Mouse (Mus musculus): ENCODE measurements at regions not wholly inside any gene's neighbourhood (a gene's known extent, or its start where the extent isn't known, plus 50 kb on each side); places are given as distances from the start of the nearest gene placed in this dataset.

GRCm38 (mm10) chr4:89405624-89406167, 94.9 kb upstream of the Cdkn2b start:
- TF ChIP-seq CTCF (IDR thresholded peaks at IDR 0.05; ENCODE audit: low read depth) = no peak
- no peak for TF ChIP-seq EP300 (IDR thresholded peaks at IDR 0.05; ENCODE audit: low read depth)
- H3K27ac ChIP-seq (ENCODE audit: low read depth) = no peak overlapping the region
- H3K4me2 ChIP-seq (ENCODE audit: low read depth, low read length) = no peak overlapping the region
- H3K27me3 ChIP-seq (ENCODE audit: control insufficient read depth, insufficient read depth, low read length) = no peaks in the 10 kb centered on the region
- DNase-seq (ENCODE audit: low spot score) (no peak), ATAC-seq (ENCODE audit: insufficient read depth, low read depth) (no peak)
- no peaks in the 10 kb centered on the region for H3K36me3 ChIP-seq (replicated peaks; ENCODE audit: control insufficient read depth, insufficient read depth, low read length)
- no peaks in the 10 kb centered on the region for H3K9me3 ChIP-seq (replicated peaks; ENCODE audit: control insufficient read depth, low read length)
- H3K4me3 ChIP-seq (ENCODE audit: low read depth, low read length) = no peak overlapping the region
- H3K4me1 ChIP-seq (ENCODE audit: control insufficient read depth, insufficient read depth) = no peaks in the 10 kb centered on the region
- H3K9ac ChIP-seq (replicated peaks; ENCODE audit: low read depth, low read length) = no peak overlapping the region
- whole genome bisulfite sequencing = 61% methylated on average over 2 of the region's 2 CpGs

GRCm38 (mm10) chr4:89403151-89403550, 92.3 kb upstream of the Cdkn2b start:
- Histone ChIP-seq H3K9me3 (replicated peaks; ENCODE audit: control insufficient read depth, low read length) (no peaks in the 10 kb centered on the region), H3K27me3 (ENCODE audit: control insufficient read depth, insufficient read depth, low read length) (no peaks in the 10 kb centered on the region), H3K9ac (replicated peaks; ENCODE audit: low read depth, low read length) (no peak overlapping the region), H3K36me3 (replicated peaks; ENCODE audit: control insufficient read depth, insufficient read depth, low read length) (no peaks in the 10 kb centered on the region), H3K27ac (ENCODE audit: low read depth) (no peak overlapping the region), H3K4me2 (ENCODE audit: low read depth, low read length) (no peak overlapping the region), H3K4me1 (ENCODE audit: control insufficient read depth, insufficient read depth) (no peaks in the 10 kb centered on the region), H3K4me3 (ENCODE audit: low read depth, low read length) (no peak overlapping the region)
- ATAC-seq (ENCODE audit: insufficient read depth, low read depth) (no peak), DNase-seq (ENCODE audit: low spot score) (no peak)
- 55% methylated on average over 1 of the region's 1 CpGs for WGBS
- TF ChIP-seq CTCF (IDR thresholded peaks at IDR 0.05; ENCODE audit: low read depth) (no peak), EP300 (IDR thresholded peaks at IDR 0.05; ENCODE audit: low read depth) (no peak)

GRCm38 (mm10) chr4:89402324-89402723, 91.5 kb upstream of the Cdkn2b start:
- H3K27ac ChIP-seq (ENCODE audit: low read depth) = no peak overlapping the region
- no peaks in the 10 kb centered on the region for H3K27me3 ChIP-seq (ENCODE audit: control insufficient read depth, insufficient read depth, low read length)
- no peaks in the 10 kb centered on the region for H3K4me1 ChIP-seq (ENCODE audit: control insufficient read depth, insufficient read depth)
- DNase-seq (ENCODE audit: low spot score) (no peak), ATAC-seq (ENCODE audit: insufficient read depth, low read depth) (no peak)
- H3K4me3 ChIP-seq (ENCODE audit: low read depth, low read length) = no peak overlapping the region
- no peak overlapping the region for H3K9ac ChIP-seq (replicated peaks; ENCODE audit: low read depth, low read length)
- TF ChIP-seq EP300 (IDR thresholded peaks at IDR 0.05; ENCODE audit: low read depth) = no peak
- no peak for TF ChIP-seq CTCF (IDR thresholded peaks at IDR 0.05; ENCODE audit: low read depth)
- 69% methylated on average over 5 of the region's 5 CpGs for WGBS
- H3K9me3 ChIP-seq (replicated peaks; ENCODE audit: control insufficient read depth, low read length) = no peaks in the 10 kb centered on the region
- no peaks in the 10 kb centered on the region for H3K36me3 ChIP-seq (replicated peaks; ENCODE audit: control insufficient read depth, insufficient read depth, low read length)
- no peak overlapping the region for H3K4me2 ChIP-seq (ENCODE audit: low read depth, low read length)

- DNase-seq (ENCODE audit: low spot score) (no peak), ATAC-seq (ENCODE audit: insufficient read depth, low read depth) (no peak)
- Histone ChIP-seq H3K4me2 (ENCODE audit: low read depth, low read length) (no peak overlapping the region), H3K36me3 (replicated peaks; ENCODE audit: control insufficient read depth, insufficient read depth, low read length) (no peaks in the 10 kb centered on the region), H3K27me3 (ENCODE audit: control insufficient read depth, insufficient read depth, low read length) (no peaks in the 10 kb centered on the region), H3K4me1 (ENCODE audit: control insufficient read depth, insufficient read depth) (no peaks in the 10 kb centered on the region), H3K9ac (replicated peaks; ENCODE audit: low read depth, low read length) (no peak overlapping the region), H3K27ac (ENCODE audit: low read depth) (no peak overlapping the region), H3K4me3 (ENCODE audit: low read depth, low read length) (no peak overlapping the region), H3K9me3 (replicated peaks; ENCODE audit: control insufficient read depth, low read length) (no peaks in the 10 kb centered on the region)
- TF ChIP-seq EP300 (IDR thresholded peaks at IDR 0.05; ENCODE audit: low read depth) = no peak
- TF ChIP-seq CTCF (IDR thresholded peaks at IDR 0.05; ENCODE audit: low read depth) = no peak
- 68% methylated on average over 2 of the region's 2 CpGs for WGBS
Observed at GRCm38 (mm10) chr4:89401696-89402095, 90.9 kb upstream of the Cdkn2b start.

GRCm38 (mm10) chr4:89400342-89400741, 89.5 kb upstream of the Cdkn2b start:
- Histone ChIP-seq H3K4me1 (ENCODE audit: control insufficient read depth, insufficient read depth) (no peaks in the 10 kb centered on the region), H3K4me3 (ENCODE audit: low read depth, low read length) (no peak overlapping the region), H3K27me3 (ENCODE audit: control insufficient read depth, insufficient read depth, low read length) (no peaks in the 10 kb centered on the region), H3K9me3 (replicated peaks; ENCODE audit: control insufficient read depth, low read length) (no peaks in the 10 kb centered on the region), H3K27ac (ENCODE audit: low read depth) (no peak overlapping the region), H3K36me3 (replicated peaks; ENCODE audit: control insufficient read depth, insufficient read depth, low read length) (no peaks in the 10 kb centered on the region), H3K4me2 (ENCODE audit: low read depth, low read length) (no peak overlapping the region), H3K9ac (replicated peaks; ENCODE audit: low read depth, low read length) (no peak overlapping the region)
- no peak for ATAC-seq (ENCODE audit: insufficient read depth, low read depth)
- no peak for DNase-seq (ENCODE audit: low spot score)
- WGBS = 70% methylated on average over 3 of the region's 3 CpGs
- TF ChIP-seq EP300 (IDR thresholded peaks at IDR 0.05; ENCODE audit: low read depth) (no peak), CTCF (IDR thresholded peaks at IDR 0.05; ENCODE audit: low read depth) (no peak)

- H3K27me3 ChIP-seq (ENCODE audit: control insufficient read depth, insufficient read depth, low read length) = no peaks in the 10 kb centered on the region
- no peaks in the 10 kb centered on the region for H3K36me3 ChIP-seq (replicated peaks; ENCODE audit: control insufficient read depth, insufficient read depth, low read length)
- WGBS = 53% methylated on average over 2 of the region's 2 CpGs
- no peaks in the 10 kb centered on the region for H3K4me1 ChIP-seq (ENCODE audit: control insufficient read depth, insufficient read depth)
- TF ChIP-seq EP300 (IDR thresholded peaks at IDR 0.05; ENCODE audit: low read depth) (no peak), CTCF (IDR thresholded peaks at IDR 0.05; ENCODE audit: low read depth) (no peak)
- H3K9me3 ChIP-seq (replicated peaks; ENCODE audit: control insufficient read depth, low read length) = no peaks in the 10 kb centered on the region
- no peak overlapping the region for H3K27ac ChIP-seq (ENCODE audit: low read depth)
- ATAC-seq (ENCODE audit: insufficient read depth, low read depth) (no peak), DNase-seq (ENCODE audit: low spot score) (no peak)
- no peak overlapping the region for H3K9ac ChIP-seq (replicated peaks; ENCODE audit: low read depth, low read length)
- no peak overlapping the region for H3K4me2 ChIP-seq (ENCODE audit: low read depth, low read length)
- no peak overlapping the region for H3K4me3 ChIP-seq (ENCODE audit: low read depth, low read length)
Observed at GRCm38 (mm10) chr4:89399277-89399676, 88.4 kb upstream of the Cdkn2b start.
